Mouse (Mus musculus) liver, embryonic 14.5 days (tissue): Measurements from ENCODE around the gene Sugp1.

Experiments
- CTCF ChIP-seq: IDR thresholded peaks from 2 replicates; pipeline ENCODE4 v1.5.1; 2016; ENCODE audit warnings: antibody characterized with exemption, low read depth, control low read depth
- EP300 ChIP-seq: IDR thresholded peaks from 2 replicates; pipeline ENCODE4 v1.6.1; 2016; ENCODE audit warnings: antibody characterized with exemption, low read depth

DNA sequence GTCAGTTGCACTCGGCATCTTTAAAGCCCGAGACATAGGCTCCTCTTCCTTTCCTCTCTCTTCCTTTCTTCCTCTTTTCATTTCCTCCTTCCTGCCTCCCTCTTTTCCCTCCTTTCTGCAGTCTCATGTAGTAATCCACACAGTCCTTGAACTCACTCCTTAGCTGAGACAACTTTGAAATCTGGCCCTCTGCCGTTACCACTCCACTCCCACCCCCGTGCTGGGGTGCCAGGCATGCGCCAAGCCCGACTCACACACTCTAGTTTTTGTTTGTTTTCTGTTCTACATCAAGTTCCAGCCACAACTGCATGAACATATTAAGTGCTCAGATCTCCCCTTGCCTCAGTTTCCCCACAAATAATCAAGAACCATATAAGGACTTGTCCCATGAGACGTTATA lies 62.3 kb downstream of the Sugp1 start:
- TF ChIP-seq EP300, result no peak
- no peak for TF ChIP-seq CTCF
